Mouse (Mus musculus) limb, embryonic 14.5 days (tissue): Measurements from ENCODE around the gene Rgs3. TPM values are rescaled to one million over a fixed set of nuclear protein-coding genes. Genes with fewer than 3 reads are reported as not detected.

Source experiments
- ATAC-seq: fragments of 200-750 bp; cut with Nextera tagmentation; 2 replicates; pipeline ENCODE4 v1.8.0; 2017; ENCODE audit warnings: low read depth, moderate number of reproducible peaks, moderate TSS enrichment; ENCODE audit not compliant: low FRiP score
- DNase-seq: peaks from one replicate; pipeline ENCODE4 v3.0.0-alpha.2; 2015; ENCODE audit warnings: low spot score
- H3K27ac ChIP-seq: fragments of 300-500 bp; sonication (generic); replicated peaks from 2 replicates; pipeline ENCODE4 v1.5.1; 2014; ENCODE audit warnings: low read depth, mild to moderate bottlenecking, low read length, moderate library complexity, mixed read lengths
- H3K27me3 ChIP-seq: fragments of 300-500 bp; sonication (generic); 2 replicates; pipeline ENCODE4 v1.6.1; 2014; ENCODE audit warnings: low read length, mixed read lengths; ENCODE audit not compliant: control insufficient read depth, insufficient read depth
- H3K36me3 ChIP-seq: fragments of 300-500 bp; sonication (generic); 2 replicates; pipeline ENCODE4 v1.6.1; 2014; ENCODE audit warnings: mild to moderate bottlenecking, low read length, moderate library complexity, mixed read lengths; ENCODE audit not compliant: control insufficient read depth, insufficient read depth
- H3K4me1 ChIP-seq: fragments of 300-500 bp; sonication (generic); 2 replicates; pipeline ENCODE4 v1.6.1; 2014; ENCODE audit warnings: antibody characterized with exemption, low read length, mixed read lengths; ENCODE audit not compliant: control insufficient read depth, insufficient read depth
- H3K4me2 ChIP-seq: fragments of 300-500 bp; sonication (generic); replicated peaks from 2 replicates; pipeline ENCODE4 v1.6.1; 2014; ENCODE audit warnings: low read depth, mild to moderate bottlenecking, low read length, moderate library complexity; ENCODE audit not compliant: severe bottlenecking
- H3K4me3 ChIP-seq: fragments of 300-500 bp; sonication (generic); replicated peaks from 2 replicates; pipeline ENCODE4 v1.5.1; 2014; ENCODE audit warnings: low read length
- H3K9ac ChIP-seq: fragments of 300-500 bp; sonication (generic); 2 replicates; pipeline ENCODE4 v1.6.1; 2014; ENCODE audit warnings: mild to moderate bottlenecking, low read depth, low read length, moderate library complexity; ENCODE audit not compliant: severe bottlenecking
- H3K9me3 ChIP-seq: fragments of 300-500 bp; sonication (generic); 2 replicates; pipeline ENCODE4 v1.6.1; 2016; ENCODE audit warnings: low read length; ENCODE audit not compliant: control insufficient read depth
- POLR2A ChIP-seq: fragments of 200-500 bp; IDR thresholded peaks from 2 replicates; pipeline ENCODE4 v1.8.0; 2012; ENCODE audit warnings: inconsistent platforms, mild to moderate bottlenecking, moderate library complexity, borderline replicate concordance; ENCODE audit not compliant: insufficient read depth, insufficient read length; ENCODE audit errors: extremely low read depth
- WGBS: fragments of 180-500 bp; shearing (Covaris S2); extraction: QIAGEN DNeasy Blood & Tissue Kit; methylation state at CpG from one replicate; pipeline ENCODE4 v1.1.7; 2014; 5-methylcytosine and 5-hydroxymethylcytosine counted together
- polyA plus RNA-seq, 2 experiments: library from polyadenylated mRNA; depleted of rRNA in 1 of 2; stranded (reverse) in 1 of 2; unstranded in 1 of 2; fragments of >200 nt; fragmentation: Nextera tagmentation in 1 of 2; extraction: Ambion mirVana in 1 of 2; gene quantifications; 2 replicates each; pipeline versions ENCODE4 v1.2.1 to v1.2.3; 2012 to 2014

Gene Rgs3
- polyA plus RNA-seq, 2 experiments = 37.6 to 67.6 TPM

- TF ChIP-seq POLR2A = no peak
- 49% methylated on average over 10 of the region's 10 CpGs for WGBS
- Histone ChIP-seq H3K36me3 (peaks cover 41% of the 10 kb centered on the region), H3K4me3 (no peak overlapping the region), H3K27ac (no peak overlapping the region), H3K4me1 (peaks cover 13% of the 10 kb centered on the region), H3K9me3 (no peaks in the 10 kb centered on the region), H3K4me2 (no peak overlapping the region), H3K27me3 (no peaks in the 10 kb centered on the region), H3K9ac (no peak overlapping the region)
- peak; percentile 36 for DNase-seq
- ATAC-seq = no peak
Measured at GRCm38 (mm10) chr4:62693839-62694238, 134.2 kb downstream of the Rgs3 start.

- peaks cover 18% of the 10 kb centered on the region for H3K4me1 ChIP-seq
- no peak overlapping the region for H3K27ac ChIP-seq
- WGBS = 78% methylated on average over 11 of the region's 11 CpGs
- no peak for TF ChIP-seq POLR2A
- no peak for ATAC-seq
- no peak overlapping the region for H3K4me2 ChIP-seq
- no peaks in the 10 kb centered on the region for H3K27me3 ChIP-seq
- H3K4me3 ChIP-seq = no peak overlapping the region
- DNase-seq = no peak
- H3K9me3 ChIP-seq = no peaks in the 10 kb centered on the region
- H3K36me3 ChIP-seq = peaks cover 41% of the 10 kb centered on the region
- H3K9ac ChIP-seq = no peak overlapping the region
Measured at GRCm38 (mm10) chr4:62694703-62695439, 135.2 kb downstream of the Rgs3 start.

GRCm38 (mm10) chr4:62695523-62695922, 135.9 kb downstream of the Rgs3 start:
- no peak overlapping the region for H3K4me2 ChIP-seq
- H3K36me3 ChIP-seq = peaks cover 47% of the 10 kb centered on the region
- DNase-seq = no peak
- 72% methylated on average over 8 of the region's 8 CpGs for WGBS
- no peak for TF ChIP-seq POLR2A
- H3K27ac ChIP-seq = no peak overlapping the region
- H3K9ac ChIP-seq = no peak overlapping the region
- peaks cover 24% of the 10 kb centered on the region for H3K4me1 ChIP-seq
- no peaks in the 10 kb centered on the region for H3K9me3 ChIP-seq
- no peak for ATAC-seq
- no peak overlapping the region for H3K4me3 ChIP-seq
- H3K27me3 ChIP-seq = no peaks in the 10 kb centered on the region

- 60% methylated on average over 13 of the region's 13 CpGs for WGBS
- Histone ChIP-seq H3K27ac (no peak overlapping the region), H3K27me3 (no peaks in the 10 kb centered on the region), H3K9me3 (no peaks in the 10 kb centered on the region), H3K36me3 (peaks cover 46% of the 10 kb centered on the region), H3K4me3 (no peak overlapping the region), H3K9ac (no peak overlapping the region), H3K4me1 (peaks cover 27% of the 10 kb centered on the region), H3K4me2 (no peak overlapping the region)
- TF ChIP-seq POLR2A = no peak
- ATAC-seq = no peak
- peak; percentile 86 for DNase-seq
Measured at GRCm38 (mm10) chr4:62695946-62696345, 136.3 kb downstream of the Rgs3 start.

- no peak overlapping the region for H3K27ac ChIP-seq
- H3K4me1 ChIP-seq = peaks cover 27% of the 10 kb centered on the region
- H3K9ac ChIP-seq = no peak overlapping the region
- ATAC-seq (no peak), DNase-seq (no peak)
- no peaks in the 10 kb centered on the region for H3K27me3 ChIP-seq
- H3K9me3 ChIP-seq = no peaks in the 10 kb centered on the region
- no peak for TF ChIP-seq POLR2A
- no peak overlapping the region for H3K4me2 ChIP-seq
- WGBS = 71% methylated on average over 7 of the region's 7 CpGs
- peaks cover 47% of the 10 kb centered on the region for H3K36me3 ChIP-seq
- no peak overlapping the region for H3K4me3 ChIP-seq
Measured at GRCm38 (mm10) chr4:62696699-62697404, 137.2 kb downstream of the Rgs3 start.
